ENCODE assay signal across 8 mouse cellular contexts in the genomic region with DNA sequence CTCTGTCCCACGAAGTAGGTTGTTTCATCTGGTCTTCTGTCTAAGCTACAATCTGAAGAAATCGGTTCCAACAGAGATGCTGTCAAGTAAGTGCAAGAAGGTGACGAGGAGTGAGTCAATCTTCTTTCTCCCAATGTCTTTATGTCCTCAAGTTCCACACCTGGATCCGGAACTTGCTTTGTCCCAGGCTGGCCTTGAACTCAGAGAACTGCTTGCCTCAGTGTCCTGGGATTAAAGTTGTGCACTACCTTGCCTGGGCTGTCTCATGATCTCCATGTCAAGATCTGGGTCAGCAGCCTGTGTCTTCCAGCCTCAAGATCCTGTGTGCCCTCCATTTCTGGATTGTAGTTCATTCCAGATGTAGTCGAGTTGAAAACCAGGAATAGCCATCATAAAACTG. TPM values are rescaled to one million over a fixed set of nuclear protein-coding genes. Genes with fewer than 3 reads are reported as not detected.
DNase-seq lines count a peak whose midpoint lies in the region; ATAC-seq and TF ChIP-seq lines count a peak whose summit lies in the region.

A gene (minus strand): TSS at position 101 of the 400 bp plus-strand sequence.

- peaks cover 13% of the 10 kb centered on the region for H3K4me1 ChIP-seq in hindbrain, embryonic 15.5 days (replicated peaks)
- peaks cover 11% of the 10 kb centered on the region for H3K4me1 ChIP-seq in liver, embryonic 16.5 days (ENCODE audit: control insufficient read depth, low read depth, low read length)

- no peaks in the 10 kb centered on the region for H3K9me3 ChIP-seq in hindbrain, embryonic 15.5 days
- H3K9me3 ChIP-seq in liver, embryonic 16.5 days (replicated peaks; ENCODE audit: control insufficient read depth, low read length), result no peaks in the 10 kb centered on the region

- peak within 1 kb of the TSS; percentile 98 for H3K9ac ChIP-seq in hindbrain, embryonic 15.5 days
- H3K9ac ChIP-seq in liver, embryonic 16.5 days (ENCODE audit: low read depth, low read length), result peak within 1 kb of the TSS; percentile 95

- DNase-seq in frontal cortex, adult 2 months (ENCODE audit: extremely low spot score in 1 of 2, low spot score in 1 of 2), result no peak
- no peak for DNase-seq in adrenal gland, adult 8-10 months
- no peak for DNase-seq in gastrocnemius, adult 2 months
- no peak for DNase-seq in c-Kit-positive CD71-positive TER-119-positive erythroid progenitor cells, embryonic 14.5 days (ENCODE audit: low spot score)
- DNase-seq in frontal cortex, postnatal 10 days (ENCODE audit: low spot score in 2 of 2), result no peak

- no peaks in the 10 kb centered on the region for H3K27me3 ChIP-seq in hindbrain, embryonic 15.5 days
- no peaks in the 10 kb centered on the region for H3K27me3 ChIP-seq in liver, embryonic 16.5 days (ENCODE audit: control insufficient read depth, insufficient read depth, low read depth, low read length)

- H3K4me3 ChIP-seq in gastrocnemius, adult 2 months, result peak within 1 kb of the TSS; percentile 99
- H3K4me3 ChIP-seq in hindbrain, embryonic 15.5 days, result peak within 1 kb of the TSS; percentile 93
- peak within 1 kb of the TSS; percentile 95 for H3K4me3 ChIP-seq in liver, embryonic 16.5 days (ENCODE audit: low read depth, low read length)

- WGBS in hindbrain, embryonic 15.5 days, result 89% methylated on average over 5 of the region's 5 CpGs
- WGBS in liver, embryonic 16.5 days (ENCODE audit: insufficient replicate concordance), result 69% methylated on average over 5 of the region's 5 CpGs

- peak within 1 kb of the TSS; percentile 91 for H3K27ac ChIP-seq in gastrocnemius, adult 2 months
- peak within 1 kb of the TSS; percentile 76 for H3K27ac ChIP-seq in hindbrain, embryonic 15.5 days (replicated peaks)
- H3K27ac ChIP-seq in liver, embryonic 16.5 days (ENCODE audit: low read length), result peak within 1 kb of the TSS; percentile 48

- peak within 1 kb of the TSS; percentile 84 for H3K4me2 ChIP-seq in hindbrain, embryonic 15.5 days
- H3K4me2 ChIP-seq in liver, embryonic 16.5 days (ENCODE audit: low read depth, low read length), result peak within 1 kb of the TSS; percentile 82

- H3K36me3 ChIP-seq in hindbrain, embryonic 15.5 days, result peaks cover 14% of the 10 kb centered on the region
- peaks cover 3% of the 10 kb centered on the region; the same call in 1 of the 2 replicates for H3K36me3 ChIP-seq in liver, embryonic 16.5 days (ENCODE audit: control insufficient read depth, insufficient read depth)

- TF ChIP-seq CTCF in gastrocnemius, adult 2 months (IDR thresholded peaks at IDR 0.05), result no peak

- no peak for ATAC-seq in frontal cortex, adult (ENCODE audit: low TSS enrichment)
- ATAC-seq in hindbrain, embryonic 15.5 days (ENCODE audit: low FRiP score, low read depth), result no peak
- no peak for ATAC-seq in liver, embryonic 16.5 days (ENCODE audit: low read depth)

- intact Hi-C loops in gastrocnemius, adult 2 months (cut with DNase I), result loop anchor here (10.0 kb wide), 2 partner anchors 101 to 171 kb away; a partner anchor contains a TSS

RNA-seq across cellular contexts. Expression of the gene that starts here (rescaled TPM):
- polyA plus RNA-seq in frontal cortex, adult 2 months (2012; rRNA removed), result 103 and 109 TPM in 2 replicates
- total RNA-seq in adrenal gland, adult 8-10 months (2022), result 100 to 1,000 TPM in 1 of 4 experiments, 10 to 100 TPM in 3; 82.5 to 121 (median 96.2) TPM
- total RNA-seq in gastrocnemius, adult 2 months (2021), result 10 to 100 TPM; 54.2 to 56.2 TPM
- polyA plus RNA-seq in hindbrain, embryonic 15.5 days (2015; fragmentation: Nextera tagmentation; extraction: Ambion mirVana), result 123 and 127 TPM in 2 replicates
- polyA plus RNA-seq in liver, embryonic 16.5 days (2015; fragmentation: Nextera tagmentation; extraction: Ambion mirVana), result 43.9 and 48.7 TPM in 2 replicates
